Mouse (Mus musculus) limb, embryonic 14.5 days (tissue): ENCODE measurements around the gene Ptbp3. TPM values are rescaled to one million over a fixed set of nuclear protein-coding genes. Genes with fewer than 3 reads are reported as not detected.

ENCODE experiments used
- ATAC-seq: fragments of 200-750 bp; cut with Nextera tagmentation; 2 replicates; pipeline ENCODE4 v1.8.0; 2017; ENCODE audit warnings: low read depth, moderate number of reproducible peaks, moderate TSS enrichment; ENCODE audit not compliant: low FRiP score
- DNase-seq: peaks from one replicate; pipeline ENCODE4 v3.0.0-alpha.2; 2015; ENCODE audit warnings: low spot score
- H3K27ac ChIP-seq: fragments of 300-500 bp; sonication (generic); replicated peaks from 2 replicates; pipeline ENCODE4 v1.5.1; 2014; ENCODE audit warnings: low read depth, mild to moderate bottlenecking, low read length, moderate library complexity, mixed read lengths
- H3K27me3 ChIP-seq: fragments of 300-500 bp; sonication (generic); 2 replicates; pipeline ENCODE4 v1.6.1; 2014; ENCODE audit warnings: low read length, mixed read lengths; ENCODE audit not compliant: control insufficient read depth, insufficient read depth
- H3K36me3 ChIP-seq: fragments of 300-500 bp; sonication (generic); 2 replicates; pipeline ENCODE4 v1.6.1; 2014; ENCODE audit warnings: mild to moderate bottlenecking, low read length, moderate library complexity, mixed read lengths; ENCODE audit not compliant: control insufficient read depth, insufficient read depth
- H3K4me1 ChIP-seq: fragments of 300-500 bp; sonication (generic); 2 replicates; pipeline ENCODE4 v1.6.1; 2014; ENCODE audit warnings: antibody characterized with exemption, low read length, mixed read lengths; ENCODE audit not compliant: control insufficient read depth, insufficient read depth
- H3K4me2 ChIP-seq: fragments of 300-500 bp; sonication (generic); replicated peaks from 2 replicates; pipeline ENCODE4 v1.6.1; 2014; ENCODE audit warnings: low read depth, mild to moderate bottlenecking, low read length, moderate library complexity; ENCODE audit not compliant: severe bottlenecking
- H3K4me3 ChIP-seq: fragments of 300-500 bp; sonication (generic); replicated peaks from 2 replicates; pipeline ENCODE4 v1.5.1; 2014; ENCODE audit warnings: low read length
- H3K9ac ChIP-seq: fragments of 300-500 bp; sonication (generic); 2 replicates; pipeline ENCODE4 v1.6.1; 2014; ENCODE audit warnings: mild to moderate bottlenecking, low read depth, low read length, moderate library complexity; ENCODE audit not compliant: severe bottlenecking
- H3K9me3 ChIP-seq: fragments of 300-500 bp; sonication (generic); 2 replicates; pipeline ENCODE4 v1.6.1; 2016; ENCODE audit warnings: low read length; ENCODE audit not compliant: control insufficient read depth
- POLR2A ChIP-seq: fragments of 200-500 bp; IDR thresholded peaks from 2 replicates; pipeline ENCODE4 v1.8.0; 2012; ENCODE audit warnings: inconsistent platforms, mild to moderate bottlenecking, moderate library complexity, borderline replicate concordance; ENCODE audit not compliant: insufficient read depth, insufficient read length; ENCODE audit errors: extremely low read depth
- WGBS: fragments of 180-500 bp; shearing (Covaris S2); extraction: QIAGEN DNeasy Blood & Tissue Kit; methylation state at CpG from one replicate; pipeline ENCODE4 v1.1.7; 2014; 5-methylcytosine and 5-hydroxymethylcytosine counted together
- polyA plus RNA-seq, 2 experiments: library from polyadenylated mRNA; depleted of rRNA in 1 of 2; stranded (reverse) in 1 of 2; unstranded in 1 of 2; fragments of >200 nt; fragmentation: Nextera tagmentation in 1 of 2; extraction: Ambion mirVana in 1 of 2; gene quantifications; 2 replicates each; pipeline versions ENCODE4 v1.2.1 to v1.2.3; 2012 to 2014

The Ptbp3 gene
- polyA plus RNA-seq, 2 experiments, result 27.1 to 53.1 TPM

DNA sequence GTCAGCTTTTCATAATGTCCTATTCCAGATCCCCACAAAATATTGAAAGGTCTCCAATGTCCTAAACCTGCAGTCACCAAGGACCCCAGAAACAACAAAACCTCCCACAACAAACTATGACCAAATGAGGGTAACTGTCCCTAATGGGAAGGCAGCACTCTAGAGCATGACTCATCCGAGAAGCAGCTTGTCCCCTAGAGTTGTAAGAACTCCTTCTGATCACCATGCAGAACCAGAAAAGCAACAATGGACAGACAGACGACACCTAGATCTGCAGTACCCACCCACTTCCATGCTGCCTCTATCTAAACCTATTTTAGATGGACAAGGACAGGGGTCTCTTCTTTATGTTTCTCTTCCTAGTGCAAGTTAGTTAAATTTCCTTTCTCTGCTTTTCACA, 22.4 kb downstream of the Ptbp3 start:
- 0 out of 2 replicates have a peak, but pooled peaks cover 5% of the 10 kb centered on the region for H3K4me1 ChIP-seq
- no peaks in the 10 kb centered on the region for H3K9me3 ChIP-seq
- peaks cover 5% of the 10 kb centered on the region; the same call in 1 of the 2 replicates for H3K36me3 ChIP-seq
- H3K27me3 ChIP-seq, result no peaks in the 10 kb centered on the region
- H3K4me3 ChIP-seq, result no peak overlapping the region
- H3K4me2 ChIP-seq, result no peak overlapping the region
- no peak for TF ChIP-seq POLR2A
- ATAC-seq (no peak), DNase-seq (no peak)
- no peak overlapping the region for H3K27ac ChIP-seq
- WGBS, result 65% methylated on average over 2 of the region's 2 CpGs
- no peak overlapping the region for H3K9ac ChIP-seq

DNA sequence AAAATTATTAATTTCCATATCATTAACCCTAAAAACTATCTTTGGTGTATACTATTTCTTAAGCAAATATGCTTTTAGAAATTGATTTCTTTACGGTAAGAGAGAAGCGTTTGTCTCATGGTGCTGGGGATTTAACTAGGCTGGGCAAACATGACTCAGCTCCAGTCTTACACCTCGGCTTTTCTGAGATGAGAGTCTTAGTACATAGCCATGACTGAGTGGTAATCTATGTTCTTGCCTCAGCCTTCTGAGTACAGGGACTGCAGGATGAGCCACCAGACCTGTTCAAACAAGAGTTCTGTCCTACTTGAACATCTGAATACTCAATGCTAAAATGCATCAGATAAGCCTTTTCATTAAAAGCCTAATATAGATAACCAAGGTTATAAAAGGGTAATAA, 24.3 kb downstream of the Ptbp3 start:
- no peak overlapping the region for H3K9ac ChIP-seq
- H3K27ac ChIP-seq, result no peak overlapping the region
- ATAC-seq (no peak), DNase-seq (no peak)
- H3K4me3 ChIP-seq, result no peak overlapping the region
- WGBS, result 84% methylated on average over 3 of the region's 3 CpGs
- H3K9me3 ChIP-seq, result no peaks in the 10 kb centered on the region
- H3K36me3 ChIP-seq, result peaks cover 8% of the 10 kb centered on the region; the same call in 1 of the 2 replicates
- no peaks in the 10 kb centered on the region for H3K27me3 ChIP-seq
- no peak for TF ChIP-seq POLR2A
- 0 out of 2 replicates have a peak, but pooled peaks cover 5% of the 10 kb centered on the region for H3K4me1 ChIP-seq
- no peak overlapping the region for H3K4me2 ChIP-seq

DNA sequence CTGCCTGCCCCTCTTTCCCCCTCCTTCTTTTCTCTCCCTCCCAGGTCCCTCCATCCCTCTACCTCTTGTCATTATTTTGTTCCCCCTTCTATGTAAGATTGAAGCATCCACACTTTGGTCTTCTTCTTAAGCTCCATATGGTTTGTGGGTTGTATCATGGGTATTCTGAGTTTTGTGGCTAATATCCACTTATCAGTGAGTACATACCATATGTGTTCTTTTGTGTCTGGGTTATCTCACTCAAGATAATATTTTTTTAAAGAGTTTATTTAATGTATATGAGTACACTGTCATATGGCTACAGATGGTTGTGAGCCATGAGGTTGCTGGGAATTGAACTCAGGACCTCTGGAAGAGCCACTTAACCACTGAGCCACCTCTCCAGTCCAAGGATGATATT, 38.8 kb downstream of the Ptbp3 start:
- H3K4me2 ChIP-seq, result no peak overlapping the region

DNA sequence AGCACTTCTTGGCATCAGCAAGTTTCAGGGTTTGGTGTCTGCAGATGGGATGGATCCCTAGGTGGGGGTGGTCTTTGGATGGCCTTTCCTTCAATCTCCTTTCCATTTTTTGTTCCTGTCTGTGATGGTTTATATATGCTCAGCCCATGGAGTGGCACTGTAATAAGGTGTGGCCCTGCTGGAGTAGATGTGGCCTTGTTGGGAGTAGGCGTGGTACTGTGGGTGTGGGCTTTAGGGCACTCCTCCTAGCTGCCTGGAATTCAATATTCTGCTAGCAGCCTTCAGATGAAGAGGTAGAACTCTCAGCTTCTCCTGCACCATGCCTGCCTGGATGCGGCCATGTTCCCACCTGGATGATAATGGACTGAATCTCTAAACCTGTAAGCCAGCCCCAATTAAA, 39.6 kb downstream of the Ptbp3 start:
- H3K36me3 ChIP-seq, result peaks cover 16% of the 10 kb centered on the region
- WGBS, result 88% methylated on average over 2 of the region's 2 CpGs
- no peak for TF ChIP-seq POLR2A
- no peaks in the 10 kb centered on the region for H3K9me3 ChIP-seq
- no peak overlapping the region for H3K4me2 ChIP-seq
- ATAC-seq (no peak), DNase-seq (no peak)
- no peaks in the 10 kb centered on the region for H3K27me3 ChIP-seq
- H3K4me1 ChIP-seq, result no peaks in the 10 kb centered on the region
- no peak overlapping the region for H3K27ac ChIP-seq
- no peak overlapping the region for H3K9ac ChIP-seq
- H3K4me3 ChIP-seq, result no peak overlapping the region

More for the DNA sequence above, 38.8 kb downstream of the Ptbp3 start:
- Histone ChIP-seq H3K27me3 (no peaks in the 10 kb centered on the region), H3K27ac (no peak overlapping the region), H3K4me1 (no peaks in the 10 kb centered on the region), H3K9me3 (no peaks in the 10 kb centered on the region), H3K9ac (no peak overlapping the region), H3K36me3 (peaks cover 19% of the 10 kb centered on the region), H3K4me3 (no peak overlapping the region)
- DNase-seq (no peak), ATAC-seq (no peak)
- TF ChIP-seq POLR2A, result no peak

DNA sequence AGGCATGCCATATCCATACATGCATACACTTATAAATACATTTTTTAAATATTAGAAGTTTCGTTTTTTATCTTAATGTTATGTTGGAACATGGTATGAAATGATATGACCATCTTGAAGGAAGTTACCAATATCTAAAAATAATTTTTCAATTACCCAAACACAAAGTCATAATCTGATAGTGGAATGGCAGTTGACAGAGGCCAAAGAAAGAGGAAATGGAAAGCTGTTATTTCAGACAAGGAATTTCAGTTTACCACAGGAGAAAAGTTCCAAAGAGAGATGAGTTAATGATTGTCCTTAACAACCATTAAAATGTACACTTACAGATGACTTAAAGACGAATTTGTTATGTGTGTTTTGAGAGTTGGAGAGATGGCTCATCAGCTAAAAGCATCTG, 41.4 kb downstream of the Ptbp3 start:
- WGBS, result 78% methylated on average over 2 of the region's 2 CpGs
- no peak for DNase-seq
- H3K4me3 ChIP-seq, result no peak overlapping the region
- H3K4me1 ChIP-seq, result no peaks in the 10 kb centered on the region
- no peak for TF ChIP-seq POLR2A
- H3K4me2 ChIP-seq, result no peak overlapping the region
- H3K9me3 ChIP-seq, result no peaks in the 10 kb centered on the region
- H3K27me3 ChIP-seq, result no peaks in the 10 kb centered on the region
- peaks cover 15% of the 10 kb centered on the region for H3K36me3 ChIP-seq
- H3K27ac ChIP-seq, result no peak overlapping the region
- ATAC-seq, result no peak
- no peak overlapping the region for H3K9ac ChIP-seq

DNA sequence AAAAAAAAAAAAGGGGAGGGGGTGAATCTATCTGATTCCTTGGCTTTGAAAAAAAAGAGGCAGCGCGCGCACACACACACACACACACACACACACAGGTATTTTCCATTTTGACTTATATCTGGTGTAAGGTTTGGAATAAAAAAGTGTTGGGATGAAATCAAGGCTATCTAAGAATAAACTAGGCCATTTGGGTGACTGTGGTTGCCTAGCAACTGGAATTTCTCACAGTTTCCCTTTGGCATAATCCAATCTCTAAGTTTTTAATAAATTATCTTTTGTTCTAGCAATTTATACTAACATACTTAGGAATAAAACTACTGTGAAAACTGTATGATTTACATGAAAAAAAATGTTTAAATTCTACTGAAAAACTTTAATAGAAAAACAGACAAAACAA, 42.5 kb downstream of the Ptbp3 start:
- no peak for ATAC-seq
- peaks cover 10% of the 10 kb centered on the region for H3K36me3 ChIP-seq
- WGBS, result 98% methylated on average over 3 of the region's 3 CpGs
- H3K4me3 ChIP-seq, result no peak overlapping the region
- no peak overlapping the region for H3K9ac ChIP-seq
- H3K4me1 ChIP-seq, result no peaks in the 10 kb centered on the region
- H3K9me3 ChIP-seq, result no peaks in the 10 kb centered on the region
- no peak overlapping the region for H3K27ac ChIP-seq
- no peaks in the 10 kb centered on the region for H3K27me3 ChIP-seq
- DNase-seq, result no peak
- TF ChIP-seq POLR2A, result no peak
- H3K4me2 ChIP-seq, result no peak overlapping the region
